Mouse (Mus musculus): ENCODE data around the gene Akip1.

- TF ChIP-seq CTCF (IDR thresholded peaks at IDR 0.05; ENCODE audit: low read depth, low read length) (no peak), POLR2A (IDR thresholded peaks at IDR 0.05; ENCODE audit: borderline replicate concordance, low read depth, low read length) (no peak)
These were observed 23.2 kb upstream of the Akip1 start for GRCm38 (mm10) chr7:109680284-109680683.

All from bone marrow macrophage, adult 2 months (primary cell).